Mouse (Mus musculus) gastrocnemius, postnatal 10 days (tissue): Measurements from ENCODE around the gene Marveld3. TPM values are rescaled to one million over a fixed set of nuclear protein-coding genes. Genes with fewer than 3 reads are reported as not detected.

Experiments
- DNase-seq: peaks from one replicate; pipeline ENCODE4 v3.0.0; 2021; ENCODE audit warnings: mixed read lengths
- long read RNA-seq, 2 experiments: library from polyadenylated mRNA; stranded (forward); transcript quantifications; one replicate each; pipeline ENCODE4 v2.0.0; 2021
- total RNA-seq, 2 experiments: library from RNA; stranded (reverse); gene quantifications; 2 replicates each; pipeline ENCODE4 v1.2.3; 2021

Marveld3 gene
- total RNA-seq: under 1 TPM; 0.25 to 0.26 TPM
- long read RNA-seq, experiment 1, partial matches to known transcripts: 0 of 1 reads
- long read RNA-seq, experiment 1, other reads (novel, unspliced or antisense): 0 of 1 reads
- long read RNA-seq, experiment 2: 0 reads

DNA sequence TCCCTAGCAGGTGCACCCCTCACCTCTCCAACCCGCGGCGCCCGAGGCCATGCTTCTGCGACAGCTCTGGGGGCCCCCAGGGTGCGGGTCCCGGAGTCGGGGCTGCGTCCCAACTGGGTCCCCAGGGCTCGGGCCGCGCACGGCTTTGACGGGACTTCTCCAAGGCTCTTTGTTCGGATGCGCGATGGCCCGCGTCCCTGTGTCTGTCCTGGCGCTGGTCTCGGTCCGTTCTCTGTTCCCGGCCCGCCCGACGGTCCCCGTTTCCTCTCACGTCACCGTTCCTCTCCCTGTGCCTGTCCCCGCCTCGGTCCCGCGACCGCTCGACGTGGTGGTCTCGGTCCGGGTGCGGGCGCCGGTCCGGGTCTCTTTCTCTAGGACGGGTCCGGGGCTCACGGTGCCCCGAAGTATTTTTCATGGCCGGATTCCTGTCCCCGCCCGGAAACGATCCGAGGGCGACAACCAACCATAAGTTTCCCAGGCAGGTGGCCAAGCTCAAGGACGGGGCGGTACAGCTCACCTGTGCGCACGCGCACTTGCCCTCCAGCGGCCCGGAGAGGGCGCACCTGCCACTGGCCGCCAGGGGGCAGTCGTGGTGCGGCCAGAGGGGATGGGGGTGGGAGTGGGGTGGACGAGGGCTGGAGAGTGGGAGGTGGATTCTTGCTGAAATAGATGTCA, at the start of gene Marveld3:
Gene Marveld3, minus strand, starts transcription at position 511 of the 675 bp plus-strand sequence.
- DNase-seq: peak; percentile 41

DNA sequence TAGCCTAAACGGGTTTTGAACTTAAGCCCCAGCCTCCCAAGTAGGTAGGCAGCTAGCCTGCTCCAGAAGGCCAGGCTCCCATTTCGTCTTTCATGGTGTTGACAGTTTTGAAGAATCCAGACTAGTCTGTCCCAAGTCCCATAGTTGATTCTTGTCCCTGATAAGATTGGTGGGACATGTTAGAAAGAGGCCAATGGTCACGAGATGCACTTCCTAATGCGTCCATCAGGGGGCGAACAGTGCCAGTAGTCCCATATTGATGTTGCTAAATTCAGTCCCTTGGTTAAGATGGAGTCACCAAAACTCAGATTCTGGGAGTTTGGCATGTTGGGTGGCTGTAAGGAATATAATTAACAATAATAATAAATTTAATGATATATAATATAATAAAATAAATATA, 48.9 kb upstream of the Marveld3 start:
- peak; percentile 53 for DNase-seq

DNA sequence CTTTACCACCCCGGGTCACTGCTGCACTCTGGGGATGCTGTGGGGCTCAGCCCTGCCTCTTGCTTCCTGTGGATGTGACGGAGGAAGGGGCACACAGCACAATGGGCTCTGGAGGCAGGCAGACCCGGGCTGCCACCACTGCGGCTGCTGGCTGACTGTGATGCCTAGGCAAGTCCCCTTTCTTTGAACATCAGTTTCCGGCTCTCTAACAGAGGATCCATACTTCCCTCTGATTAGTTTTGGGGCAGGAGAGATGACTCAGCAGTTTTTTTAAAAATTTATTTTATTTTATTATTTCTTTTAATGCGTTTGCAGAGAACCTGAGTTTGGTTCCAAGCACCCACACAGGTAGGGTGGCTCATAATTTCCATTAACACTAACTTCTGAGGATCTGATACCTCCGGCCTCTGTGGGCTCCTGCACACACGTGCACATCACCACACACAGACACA, 47.0 kb upstream of the Marveld3 start:
- no peak for DNase-seq

DNA sequence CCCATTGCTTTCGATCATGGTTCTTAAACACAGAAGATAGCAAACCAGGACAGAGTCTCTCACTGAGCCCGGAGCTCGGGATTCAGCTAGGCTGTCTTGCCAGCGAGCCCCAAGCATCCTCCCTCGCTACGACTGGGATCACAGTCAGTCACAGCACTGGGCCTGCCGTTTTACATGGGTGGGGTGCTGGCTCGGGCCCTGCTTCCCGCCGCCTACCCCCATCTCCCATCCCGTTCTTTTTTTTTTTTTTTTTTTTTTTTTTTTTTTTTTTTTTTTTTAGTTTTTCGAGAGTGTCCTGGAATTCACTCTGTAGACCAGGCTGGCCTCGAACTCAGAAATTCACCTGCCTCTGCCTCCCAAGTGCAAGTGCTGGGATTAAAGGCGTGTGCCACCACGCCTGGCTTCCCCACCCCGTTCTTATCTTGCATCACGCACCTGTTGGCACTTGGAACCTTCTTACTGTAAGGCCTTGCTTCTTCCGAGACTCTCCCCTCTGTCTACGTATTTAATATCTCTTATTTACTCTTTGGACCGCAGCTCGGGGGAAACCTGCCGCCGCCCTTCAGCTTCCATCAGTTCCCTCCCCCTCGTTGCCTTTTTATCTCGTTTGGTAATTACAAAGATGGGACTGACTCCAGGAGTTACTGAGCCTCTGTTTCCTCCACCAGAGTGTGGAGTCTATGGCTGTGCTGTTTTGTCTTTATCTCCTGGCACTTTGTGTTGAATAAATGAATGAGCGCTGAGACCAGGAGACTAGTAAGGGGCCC, 46.4 kb upstream of the Marveld3 start:
- DNase-seq: no peak

DNA sequence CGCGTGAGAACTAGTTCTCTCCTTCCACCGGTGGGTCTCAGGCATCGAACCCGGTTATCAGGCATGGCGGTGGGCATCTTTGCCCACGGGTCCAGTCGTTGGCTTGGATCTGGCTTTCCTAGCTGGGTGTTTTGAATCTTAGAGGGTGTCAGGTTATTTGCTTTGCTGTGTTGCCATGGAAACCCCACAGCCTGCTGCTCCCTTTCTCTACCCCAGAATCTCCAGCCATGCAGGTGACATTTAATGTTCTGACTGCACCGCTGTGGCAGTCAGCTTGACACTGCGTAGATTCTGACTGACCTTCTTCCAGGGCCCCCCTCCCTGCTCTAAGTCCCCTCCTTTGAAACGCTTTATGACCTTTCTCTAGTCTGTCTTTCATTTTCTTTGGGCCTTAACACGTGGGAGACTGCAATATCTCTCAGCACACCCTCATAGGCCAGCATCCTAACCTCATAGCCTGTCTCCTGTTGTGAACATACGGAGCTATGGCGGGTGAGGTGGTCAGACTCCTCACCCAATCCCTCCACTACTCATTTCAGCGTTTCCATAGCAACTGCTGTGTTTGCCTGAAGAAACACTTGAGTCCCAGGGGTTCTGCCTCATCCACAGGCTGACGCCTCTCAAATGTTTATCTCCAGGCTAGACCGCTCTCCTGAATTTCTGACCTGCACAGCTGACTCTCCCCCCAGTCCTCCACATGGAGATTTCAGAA, 44.5 kb upstream of the Marveld3 start:
- no peak for DNase-seq

DNA sequence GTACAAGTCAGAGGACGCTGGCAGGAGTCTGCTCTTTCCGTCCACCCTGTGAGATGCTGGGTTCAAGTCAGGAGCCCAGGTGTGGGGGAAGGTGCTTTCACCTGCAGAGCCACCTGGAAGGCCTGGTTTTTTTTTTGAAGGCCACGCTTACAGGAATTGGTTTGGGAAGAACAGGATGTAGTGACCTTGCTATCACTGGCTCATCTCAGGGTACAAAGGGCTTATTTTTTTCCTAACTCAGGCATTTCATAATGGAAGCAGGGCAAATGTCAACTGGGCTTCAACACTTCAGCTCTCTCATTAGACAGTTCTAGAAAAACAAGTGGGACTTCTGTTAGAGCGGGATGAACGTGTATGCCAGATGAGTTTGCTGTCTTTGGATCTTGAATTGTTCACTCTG, 42.3 kb upstream of the Marveld3 start:
- no peak for DNase-seq

DNA sequence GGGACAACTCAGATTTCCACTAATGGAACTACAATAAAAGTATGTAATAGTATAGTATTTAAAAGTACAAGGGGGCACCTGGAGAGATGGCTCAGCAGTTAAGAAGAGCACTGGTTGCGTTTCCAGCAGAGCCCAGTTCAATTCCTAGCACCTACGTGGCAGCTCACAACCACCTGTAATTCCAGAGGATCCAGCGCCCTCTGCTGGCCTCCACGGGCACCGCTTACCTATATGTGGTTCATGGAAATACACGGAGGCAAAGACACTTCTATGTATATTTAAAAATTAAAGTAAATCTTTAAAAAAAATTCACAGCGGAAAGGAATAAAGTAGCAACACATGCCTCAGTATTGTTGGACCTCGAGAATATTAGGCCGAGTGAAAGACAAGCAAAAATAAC, 41.0 kb upstream of the Marveld3 start:
- peak; percentile 19 for DNase-seq

DNA sequence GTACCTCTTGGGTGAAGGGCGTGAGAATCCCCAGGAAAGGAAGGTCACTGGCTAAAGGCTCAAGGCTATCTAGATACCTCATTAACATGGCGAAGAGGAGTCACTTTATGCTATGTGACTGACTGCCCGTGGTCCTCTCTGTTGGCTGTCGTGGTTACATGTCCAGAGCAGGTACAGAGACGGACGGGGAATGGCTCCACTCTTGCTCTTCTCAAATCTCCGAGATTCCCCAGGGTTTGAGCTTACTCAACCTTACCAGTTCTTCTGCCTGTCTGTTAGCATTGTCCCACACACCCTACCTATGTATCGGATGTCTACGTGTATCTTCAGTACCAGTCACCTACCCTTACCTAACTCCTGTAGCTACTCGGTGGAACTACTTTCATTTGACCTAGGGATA, 38.0 kb upstream of the Marveld3 start:
- no peak for DNase-seq

DNA sequence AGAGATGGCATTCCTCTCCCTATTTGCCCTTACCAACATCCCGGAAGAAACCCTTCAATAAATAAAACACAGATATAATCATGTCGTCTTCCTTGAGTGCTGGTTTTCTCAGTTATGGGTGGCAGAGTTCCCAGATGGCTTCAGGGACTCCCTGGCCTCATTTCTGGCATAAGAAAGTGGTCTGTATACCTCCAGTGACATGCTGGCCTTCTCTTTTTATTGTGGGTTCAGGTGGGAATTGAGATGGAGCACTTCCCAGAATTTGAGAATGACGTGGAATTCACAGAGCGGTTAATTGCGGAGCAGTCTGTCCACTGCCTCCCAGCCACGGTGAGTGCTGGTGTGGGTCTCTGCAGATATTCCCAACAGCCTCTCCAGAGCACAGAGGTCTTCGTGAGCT, 36.1 kb upstream of the Marveld3 start:
- no peak for DNase-seq

DNA sequence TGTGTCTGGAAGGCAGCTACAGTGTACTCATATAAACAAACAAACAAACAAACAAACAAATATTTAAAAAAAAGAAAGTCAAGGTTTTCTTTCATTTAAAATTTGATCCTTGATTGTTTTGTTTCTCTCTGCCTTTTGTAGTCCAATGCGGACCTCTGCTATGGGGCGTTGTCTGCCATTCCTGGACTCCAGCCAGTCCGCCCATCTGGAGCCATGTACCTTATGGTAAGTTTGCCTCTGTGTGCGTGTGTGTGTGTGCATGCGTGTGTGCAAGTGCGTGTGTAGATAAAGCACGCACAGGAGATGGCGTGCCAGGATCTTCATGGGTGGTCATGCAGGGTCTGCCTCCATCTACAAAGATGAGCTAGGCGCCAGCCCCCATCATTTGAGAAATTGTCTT, 35.4 kb upstream of the Marveld3 start:
- no peak for DNase-seq

DNA sequence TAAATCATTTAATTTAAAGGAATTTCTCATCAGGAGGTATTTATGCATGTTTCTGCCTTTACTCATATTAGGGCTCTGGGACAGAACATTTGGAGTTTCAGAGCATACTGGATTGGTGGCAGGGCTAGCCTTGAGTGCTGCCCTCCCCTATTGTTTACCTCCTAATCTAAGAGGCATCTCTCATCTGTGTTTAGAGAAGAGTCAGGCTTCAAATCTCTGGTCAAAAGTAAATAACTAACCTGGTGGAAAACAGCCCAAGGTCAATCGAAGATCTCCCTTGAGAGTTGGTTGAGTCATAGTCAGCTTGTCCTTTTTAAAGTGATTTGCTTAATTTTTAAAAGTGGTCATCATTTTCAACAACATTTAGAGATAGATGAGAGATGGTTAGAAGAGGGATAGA, 30.9 kb upstream of the Marveld3 start:
- DNase-seq: no peak

DNA sequence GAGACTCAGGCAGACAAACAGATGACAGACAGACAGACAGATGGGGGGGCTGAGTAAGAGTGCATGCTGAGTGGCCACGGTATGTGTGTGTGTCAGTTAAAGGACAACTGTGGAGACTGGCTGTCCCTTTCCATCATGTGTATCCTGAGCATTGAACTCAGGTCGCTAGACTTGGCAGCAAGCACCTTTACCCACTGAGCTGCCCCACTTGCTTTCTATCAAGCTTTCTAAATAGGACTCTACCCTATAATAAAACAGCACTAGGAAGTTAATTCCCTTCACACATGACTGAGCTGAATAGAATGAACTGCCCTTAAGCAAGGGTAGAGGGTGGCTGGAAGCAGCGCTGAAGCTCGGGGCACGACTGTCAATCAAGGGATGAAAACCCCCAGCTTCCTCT, 30.2 kb upstream of the Marveld3 start:
- no peak for DNase-seq

DNA sequence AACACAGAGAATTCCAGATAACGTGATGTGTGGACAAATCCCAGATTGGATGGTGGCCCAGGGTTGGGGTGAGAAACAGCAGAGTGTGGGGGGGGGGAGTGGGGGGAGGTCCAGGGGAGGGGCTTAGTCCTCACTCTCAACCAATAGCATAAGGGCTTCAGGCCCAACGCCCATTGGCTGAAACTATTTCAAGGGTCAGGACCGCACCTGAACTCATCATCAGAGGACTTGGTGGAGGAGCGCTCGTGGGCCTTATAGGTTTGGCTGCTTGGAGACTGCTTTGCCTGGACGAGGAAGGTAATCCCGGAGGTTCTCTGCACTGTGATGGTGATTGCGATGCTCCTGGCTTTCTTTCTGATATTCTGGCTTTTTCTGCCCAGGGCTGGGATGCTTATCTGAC, 28.2 kb upstream of the Marveld3 start, which contains the start of gene Tat:
Gene Tat, plus strand, starts transcription at position 214 of the 400 bp plus-strand sequence.
- no peak for DNase-seq

DNA sequence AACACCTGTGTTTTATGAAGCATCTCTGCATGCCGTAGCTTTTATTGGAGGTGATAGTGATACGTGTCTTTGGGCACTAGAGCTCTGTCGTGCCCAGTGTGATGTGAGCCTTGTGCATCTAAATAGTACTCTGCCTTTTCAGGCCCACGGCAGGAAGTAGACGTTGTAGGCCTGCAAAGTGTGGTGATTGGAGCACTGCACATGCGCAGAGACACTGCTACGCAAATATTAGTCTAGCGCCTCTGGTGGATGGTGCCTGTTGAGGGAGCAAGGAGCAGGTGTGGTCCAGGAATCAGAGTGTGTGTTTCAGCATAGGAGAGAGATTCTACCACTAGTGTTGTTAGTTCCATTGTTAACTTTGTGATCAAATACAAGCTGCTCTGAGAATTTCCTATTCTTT, 27.1 kb upstream of the Marveld3 start:
- no peak for DNase-seq

DNA sequence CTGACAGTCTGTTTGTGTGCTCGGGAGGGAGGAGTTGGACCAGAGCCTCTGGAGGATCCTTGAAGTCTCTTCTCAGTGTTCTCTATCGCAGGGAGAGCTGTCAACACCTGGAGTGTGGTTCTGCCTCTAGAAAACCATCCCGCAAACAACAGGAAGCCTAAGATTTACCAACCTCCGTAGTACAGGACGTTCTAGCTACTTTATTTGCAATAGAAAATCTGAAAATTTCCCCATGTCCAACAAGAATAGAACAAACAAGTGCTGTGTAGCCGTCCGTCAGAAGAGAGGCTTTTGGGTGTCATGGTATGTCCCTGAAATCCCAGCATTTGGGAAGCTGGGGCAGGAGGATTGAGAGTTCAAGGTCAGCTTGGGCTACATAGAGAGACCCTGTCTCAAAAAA, 25.8 kb upstream of the Marveld3 start:
- no peak for DNase-seq

DNA sequence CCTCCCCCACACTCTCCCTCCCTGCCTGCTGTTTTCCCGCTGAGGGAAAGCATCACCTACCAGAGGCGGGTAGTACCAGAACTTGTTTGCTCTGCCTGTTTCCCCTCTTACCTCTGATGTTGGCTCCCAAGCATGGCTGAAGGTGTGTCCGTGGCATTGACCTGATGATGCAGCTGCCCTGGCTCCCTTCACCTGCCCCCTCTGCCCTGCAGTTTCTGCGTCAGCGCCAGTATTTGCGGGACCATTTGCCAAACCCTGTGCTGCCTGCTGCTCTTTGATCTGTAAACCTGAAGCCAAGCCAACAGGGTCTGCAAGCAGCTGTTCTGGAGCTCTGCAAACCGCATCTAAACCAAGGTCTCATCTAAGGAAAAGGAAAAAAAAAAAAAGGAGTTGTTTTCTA, 24.4 kb upstream of the Marveld3 start:
- no peak for DNase-seq

DNA sequence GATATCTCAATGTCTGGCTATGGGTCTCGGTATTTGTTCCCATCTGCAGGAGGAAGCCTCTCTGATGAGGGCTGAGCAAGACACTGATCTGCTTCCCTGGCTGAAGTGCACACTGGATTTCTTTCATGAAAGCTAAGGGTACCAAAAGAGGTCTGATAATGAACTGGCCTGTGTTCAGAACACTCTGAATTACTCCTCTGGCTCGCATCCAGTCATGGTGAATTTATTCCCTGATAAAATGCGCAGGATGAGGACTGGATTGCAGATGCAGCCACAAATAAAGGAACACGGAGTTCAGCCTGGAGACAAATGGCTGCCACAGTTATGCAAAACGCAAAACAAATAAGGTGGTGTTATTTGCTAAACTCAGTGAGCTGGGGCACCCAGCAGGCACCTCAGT, 21.9 kb upstream of the Marveld3 start:
- no peak for DNase-seq

DNA sequence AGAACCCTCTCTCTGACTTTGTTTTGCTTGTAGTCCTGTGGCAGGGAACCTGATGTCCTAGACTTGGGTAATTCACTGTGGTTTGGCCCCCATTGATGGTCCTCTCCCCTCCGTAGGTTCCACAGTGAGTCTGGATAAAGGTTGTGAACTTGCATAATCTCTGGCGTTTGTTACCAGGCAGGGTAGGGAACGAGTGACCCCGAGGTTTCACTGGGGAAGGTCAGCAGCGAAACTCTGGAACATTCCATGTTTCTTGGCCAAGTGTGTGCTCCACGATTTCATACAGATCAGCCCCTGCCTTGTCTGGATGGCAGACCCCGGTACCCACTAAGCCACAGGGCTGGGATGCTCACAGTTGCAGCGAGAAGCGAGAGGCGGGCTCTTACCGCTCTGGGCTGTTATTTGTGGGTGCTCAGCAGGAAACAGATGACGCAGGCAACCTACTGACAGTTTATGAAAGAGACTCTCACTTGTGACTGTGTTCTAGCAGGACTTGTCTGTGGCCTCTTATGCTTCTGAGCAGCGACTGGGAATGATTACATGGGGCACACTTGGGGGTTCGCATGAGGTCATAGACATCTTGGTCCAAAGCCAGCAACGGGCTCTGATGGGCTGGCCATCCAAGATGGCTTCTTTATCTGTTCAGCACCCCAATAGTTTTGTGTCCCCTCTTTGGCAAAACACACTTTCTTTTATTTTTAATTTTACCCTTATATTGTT, 20.5 kb upstream of the Marveld3 start:
- no peak for DNase-seq

DNA sequence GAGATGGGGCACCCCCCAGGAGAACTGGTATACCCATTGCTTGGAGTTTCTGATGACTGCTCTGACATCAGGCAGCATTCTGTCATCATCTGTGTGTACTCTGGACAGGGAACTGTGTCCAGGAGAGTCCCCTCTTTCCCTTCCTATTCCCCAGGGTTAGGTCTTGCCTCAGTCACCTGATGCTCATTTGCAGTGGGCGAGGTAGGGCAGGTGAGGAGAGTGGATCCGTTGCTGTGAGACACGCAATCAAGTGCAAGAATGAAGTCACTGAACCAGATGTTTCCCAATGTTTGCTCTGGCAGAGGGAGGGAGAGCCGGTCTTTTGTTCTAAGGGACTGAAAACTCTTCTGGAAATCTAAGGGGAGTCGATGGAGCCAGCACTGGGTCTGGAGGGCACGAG, 17.3 kb upstream of the Marveld3 start:
- DNase-seq: no peak

DNA sequence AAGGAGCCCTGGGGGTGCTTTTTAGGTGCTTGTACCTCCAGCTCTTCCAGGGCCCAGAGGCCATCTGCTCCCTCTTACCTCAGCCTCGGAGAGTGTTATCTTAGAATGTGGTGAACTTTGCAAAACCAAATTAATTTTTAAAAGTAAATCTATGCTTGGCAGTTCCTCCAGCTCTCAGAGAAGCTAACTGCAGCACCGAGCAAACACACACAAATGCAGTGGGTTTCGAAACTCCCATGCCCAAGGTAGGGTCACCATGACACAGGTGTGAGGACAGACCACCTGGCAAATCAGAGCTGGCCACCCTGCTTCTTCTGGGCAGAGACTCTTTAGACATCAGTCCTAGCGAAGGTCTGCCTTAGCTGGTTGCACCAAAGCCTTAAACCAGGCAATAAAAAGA, 10.9 kb upstream of the Marveld3 start:
- no peak for DNase-seq

DNA sequence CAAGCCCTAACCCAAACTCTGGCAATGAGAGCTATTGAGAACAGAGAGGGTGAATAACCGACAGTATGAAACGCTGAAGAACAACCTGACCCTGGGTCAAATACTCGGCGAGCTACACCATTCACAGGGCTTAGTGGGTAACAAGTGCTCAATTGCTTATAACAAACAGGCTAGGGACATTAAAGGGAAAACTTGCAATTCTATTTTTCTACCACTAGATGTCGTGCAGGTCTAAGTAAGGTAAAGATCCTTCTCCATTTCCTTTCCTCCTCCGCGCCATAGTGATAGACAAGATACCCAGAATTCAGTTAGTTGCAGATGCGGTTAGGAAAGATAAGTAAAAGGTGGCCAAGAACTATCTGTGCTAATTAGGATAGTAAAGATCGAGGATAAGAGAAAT, 8.3 kb upstream of the Marveld3 start:
- DNase-seq: no peak

DNA sequence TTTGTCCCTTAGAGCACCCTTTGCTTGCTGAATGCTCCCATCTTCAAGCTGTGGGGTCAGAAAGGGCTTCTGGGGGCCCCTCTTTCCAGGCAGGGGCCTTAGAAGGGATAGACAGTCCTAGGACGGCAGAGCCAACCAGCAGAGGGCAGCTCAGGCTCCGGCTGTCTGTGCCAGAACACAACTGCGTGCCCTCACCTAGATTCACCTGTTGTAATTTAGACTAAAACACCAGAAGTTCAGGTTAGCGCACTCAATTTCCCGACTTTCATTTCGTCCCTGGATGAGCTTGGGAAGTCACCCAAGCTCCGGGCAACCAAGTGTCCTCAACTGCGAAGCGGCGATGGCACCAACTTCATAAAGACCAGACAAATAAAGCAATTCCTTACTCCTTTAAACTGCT, 6.8 kb upstream of the Marveld3 start:
- no peak for DNase-seq
